Mouse (Mus musculus) MEL (cell line): Measurements from ENCODE around the gene Snx29.

ENCODE experiments used
- CTCF ChIP-seq, 3 experiments: IDR thresholded peaks in 2 of 3; conservative IDR thresholded peaks in 1 of 3; 2 replicates each; pipeline ENCODE4 v1.5.1; 2011 to 2012; ENCODE audit warnings: low read length in 3 of 3, low read depth in 2 of 3, mild to moderate bottlenecking in 2 of 3, improper control_type of control experiment in 1 of 3, inconsistent platforms in 1 of 3, mixed read lengths in 1 of 3, moderate library complexity in 1 of 3; ENCODE audit not compliant: control insufficient read depth in 1 of 3, insufficient read depth in 1 of 3, poor library complexity in 1 of 3, severe bottlenecking in 1 of 3
- MAX ChIP-seq: IDR thresholded peaks from 2 replicates; pipeline ENCODE4 v1.6.1; 2011; ENCODE audit warnings: low read length, improper control_type of control experiment
- MEF2A ChIP-seq: IDR thresholded peaks from 2 replicates; pipeline ENCODE4 v1.6.1; 2014; ENCODE audit warnings: low read depth, mild to moderate bottlenecking, inconsistent platforms, low read length, improper control_type of control experiment; ENCODE audit not compliant: poor library complexity, insufficient replicate concordance, severe bottlenecking; ENCODE audit errors: extremely low read depth
- MXI1 ChIP-seq: IDR thresholded peaks from 2 replicates; pipeline ENCODE4 v1.6.1; 2011; ENCODE audit warnings: mild to moderate bottlenecking, low read depth, low read length, improper control_type of control experiment
- POLR2A ChIP-seq, 2 experiments: IDR thresholded peaks; 2 replicates each; pipeline ENCODE4 v1.6.1; 2011 to 2012; ENCODE audit warnings: low read length in 2 of 2, mild to moderate bottlenecking in 2 of 2, control low read depth in 1 of 2, improper control_type of control experiment in 1 of 2, low read depth in 1 of 2, moderate library complexity in 1 of 2; ENCODE audit not compliant: control insufficient read depth in 1 of 2, insufficient read depth in 1 of 2, poor library complexity in 1 of 2
- TAL1 ChIP-seq: IDR thresholded peaks from 2 replicates; pipeline ENCODE4 v1.6.1; 2012; ENCODE audit warnings: mild to moderate bottlenecking, inconsistent platforms, low read length, moderate library complexity, mixed read lengths
- TBP ChIP-seq: IDR thresholded peaks from 2 replicates; pipeline ENCODE4 v1.8.0; 2011; ENCODE audit warnings: low read depth, low read length, improper control_type of control experiment
- TCF12 ChIP-seq: IDR thresholded peaks from 2 replicates; pipeline ENCODE4 v1.6.1; 2014; ENCODE audit warnings: low read depth, mild to moderate bottlenecking, inconsistent platforms, low read length, improper control_type of control experiment, moderate library complexity
- ZNF384 ChIP-seq: IDR thresholded peaks from 2 replicates; pipeline ENCODE4 v1.6.1; 2012; ENCODE audit warnings: low read depth, mild to moderate bottlenecking, inconsistent platforms, low read length, improper control_type of control experiment

- no peak for TF ChIP-seq TAL1
- no peak for TF ChIP-seq ZNF384
- TF ChIP-seq CTCF (IDR thresholded peaks at IDR 0.05 in 2 of 3, conservative IDR thresholded peaks at IDR 0.05 in 1 of 3; ENCODE audit: control insufficient read depth in 1 of 3, insufficient read depth in 1 of 3, low read depth in 2 of 3, low read length in 3 of 3, poor library complexity in 1 of 3, severe bottlenecking in 1 of 3) = no peak
- TF ChIP-seq POLR2A (IDR thresholded peaks at IDR 0.05; ENCODE audit: control insufficient read depth in 1 of 2, insufficient read depth in 1 of 2, low read depth in 1 of 2, low read length in 2 of 2, poor library complexity in 1 of 2) = no peak
- no peak for TF ChIP-seq MEF2A
- no peak for TF ChIP-seq TBP
- TF ChIP-seq MXI1 = no peak
- TF ChIP-seq MAX = no peak
- no peak for TF ChIP-seq TCF12
Observed at GRCm38 (mm10) chr16:11399845-11400565, 77.3 kb downstream of the Snx29 start.
